Comparison of ENCODE assay signal across 26 mouse cellular contexts in genomic region chr19:33178866-33179265, GRCm38 (mm10).
"Had no signal": no experiment of that assay in that cellular context is flagged by ENCODE, and none has a peak within 500 bp of the region (broad histone marks: within the 10 kb centered on the region; RNA-seq: fewer than 3 reads in every experiment).

No protein-coding gene starts in this region.

- H3K9ac ChIP-seq: heart, embryonic 12.5 days; hindbrain, embryonic 13.5 days; hindbrain, embryonic 15.5 days; kidney, embryonic 15.5 days; limb, embryonic 12.5 days; liver, embryonic 13.5 days; liver, embryonic 15.5 days had no signal

- H3K27ac ChIP-seq: gastrocnemius, adult 2 months; heart, embryonic 10.5 days; hindbrain, embryonic 13.5 days; hindbrain, embryonic 15.5 days; hindbrain, postnatal 0 days; kidney, embryonic 15.5 days; kidney, postnatal 0 days; limb, embryonic 12.5 days; liver, embryonic 13.5 days; liver, embryonic 15.5 days had no signal

- H3K4me3 ChIP-seq: gastrocnemius, adult 2 months; heart, embryonic 10.5 days; heart, embryonic 12.5 days; hindbrain, embryonic 13.5 days; hindbrain, embryonic 15.5 days; kidney, embryonic 15.5 days; limb, embryonic 12.5 days; liver, embryonic 13.5 days; liver, embryonic 15.5 days had no signal

- H3K4me1 ChIP-seq: heart, embryonic 12.5 days; hindbrain, embryonic 13.5 days; hindbrain, embryonic 15.5 days; kidney, embryonic 15.5 days; limb, embryonic 12.5 days; liver, embryonic 13.5 days; liver, embryonic 15.5 days had no signal

- H3K9me3 ChIP-seq: heart, embryonic 10.5 days; heart, embryonic 12.5 days; hindbrain, embryonic 13.5 days; hindbrain, embryonic 15.5 days; kidney, embryonic 15.5 days; limb, embryonic 12.5 days; liver, embryonic 13.5 days; liver, embryonic 15.5 days had no signal

- H3K4me2 ChIP-seq: heart, embryonic 12.5 days; hindbrain, embryonic 13.5 days; hindbrain, embryonic 15.5 days; kidney, embryonic 15.5 days; limb, embryonic 12.5 days; liver, embryonic 11.5 days; liver, embryonic 13.5 days; liver, embryonic 15.5 days had no signal

- DNase-seq: gastrocnemius, adult 2 months; gastrocnemius, postnatal 10 days; gastrocnemius, postnatal 25 days; heart, adult 18-20 months; heart, postnatal 10 days; heart, postnatal 36 days; kidney, adult 18-20 months; kidney, adult 8-10 months; kidney, postnatal 14 days; kidney, postnatal 36 days; layer of hippocampus, adult 9-11 months; layer of hippocampus, postnatal 36 days; left cerebral cortex, postnatal 4 days; liver; liver, embryonic 13.5 days had no signal

- H3K27me3 ChIP-seq: heart, embryonic 12.5 days; hindbrain, embryonic 13.5 days; hindbrain, embryonic 15.5 days; kidney, embryonic 15.5 days; liver, embryonic 13.5 days; liver, embryonic 15.5 days had no signal

- ATAC-seq: hindbrain, postnatal 0 days; intestine, embryonic 16.5 days had no signal

- H3K36me3 ChIP-seq: heart, embryonic 10.5 days; heart, embryonic 12.5 days; hindbrain, embryonic 13.5 days; hindbrain, embryonic 15.5 days; kidney, embryonic 15.5 days; limb, embryonic 12.5 days; liver, embryonic 13.5 days; liver, embryonic 15.5 days had no signal
